Mouse (Mus musculus) brain, embryonic 18.5 days (tissue): ENCODE data around the gene Zzz3.

Source experiments
- DNase-seq: peaks from one replicate; pipeline ENCODE4 v3.0.0-alpha.2; 2012; ENCODE audit warnings: low read depth, low spot score

Zzz3 gene

GRCm38 (mm10) chr3:152495415-152495898 lies 100.2 kb downstream of the Zzz3 start:
- DNase-seq: no peak

GRCm38 (mm10) chr3:152497084-152497483 lies 101.8 kb downstream of the Zzz3 start:
- DNase-seq: no peak

GRCm38 (mm10) chr3:152497842-152498241 lies 102.6 kb downstream of the Zzz3 start:
- no peak for DNase-seq

GRCm38 (mm10) chr3:152498968-152499696 lies 103.9 kb downstream of the Zzz3 start:
- DNase-seq: no peak

GRCm38 (mm10) chr3:152507900-152508299 lies 112.6 kb downstream of the Zzz3 start:
- DNase-seq: no peak

- DNase-seq: no peak
Measured at GRCm38 (mm10) chr3:152508419-152508993, 113.2 kb downstream of the Zzz3 start.

- no peak for DNase-seq
Measured at GRCm38 (mm10) chr3:152509268-152509667, 114.0 kb downstream of the Zzz3 start.
